Mouse (Mus musculus) CD4-positive helper T cell, adult 2 months (primary cell): Measurements from ENCODE around the gene Dpep1.
A peak's percentile ranks its signal among the peaks of the same experiment; 100 is the strongest.
"Not testable (repeated sequence)": the region's sequence is repeated elsewhere in the genome, so short reads cannot be mapped to it uniquely, and the experiment has no call there.

ENCODE experiments used
- DNase-seq: peaks from one replicate; pipeline ENCODE4 v3.0.0-alpha.2; 2012; ENCODE audit warnings: low read depth, missing footprints, low spot score

Gene Dpep1

DNA sequence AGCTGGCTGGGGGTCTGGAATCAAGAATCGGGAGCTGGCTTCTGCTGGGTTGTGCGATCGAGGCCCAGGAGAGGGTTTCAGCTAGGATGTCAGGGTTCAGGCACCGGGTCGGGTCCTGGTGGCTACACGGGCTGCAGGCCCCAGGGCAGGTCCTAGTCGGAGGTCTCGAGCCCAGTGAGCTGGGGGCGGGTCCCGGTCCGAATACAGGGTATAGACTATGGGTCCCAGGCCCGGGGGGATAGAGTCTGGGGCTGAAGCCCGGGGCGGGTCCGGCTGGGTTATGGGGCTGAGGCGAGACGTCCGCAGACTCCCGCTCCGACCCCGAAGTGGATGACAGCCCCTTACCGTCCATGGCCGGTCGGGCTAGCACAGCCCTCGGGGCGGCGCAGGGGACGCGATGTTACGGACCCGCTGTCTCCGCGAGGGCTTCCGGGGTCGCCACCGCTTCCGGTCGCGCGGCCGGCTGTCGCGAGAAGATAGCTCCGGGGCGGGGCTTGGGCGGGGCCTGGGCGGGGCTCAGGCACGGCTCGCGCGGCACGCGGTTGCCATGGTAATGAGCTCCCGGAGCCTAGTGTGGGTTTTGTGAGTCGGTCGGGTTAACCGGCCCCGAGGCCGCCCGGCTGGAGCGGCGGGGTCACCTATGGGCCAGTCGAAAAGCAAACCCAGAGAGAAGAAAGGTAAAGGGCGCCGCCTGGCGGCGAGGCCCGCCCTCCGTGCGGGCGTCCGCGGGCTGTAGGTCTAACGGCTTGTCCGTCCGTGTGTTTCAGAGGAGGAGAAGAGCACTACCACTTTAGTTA is 26.5 kb downstream of the Dpep1 start, which contains the start of the genes Chmp1a and Spata33:
Gene Chmp1a (minus strand): TSS at position 443 of the 797 bp plus-strand sequence.
Gene Spata33 (plus strand): TSS at position 512 of the 797 bp plus-strand sequence.
- DNase-seq: peak; percentile 93

GRCm38 (mm10) chr8:123213118-123213772 is 27.2 kb downstream of the Dpep1 start:
- DNase-seq: no peak

DNA sequence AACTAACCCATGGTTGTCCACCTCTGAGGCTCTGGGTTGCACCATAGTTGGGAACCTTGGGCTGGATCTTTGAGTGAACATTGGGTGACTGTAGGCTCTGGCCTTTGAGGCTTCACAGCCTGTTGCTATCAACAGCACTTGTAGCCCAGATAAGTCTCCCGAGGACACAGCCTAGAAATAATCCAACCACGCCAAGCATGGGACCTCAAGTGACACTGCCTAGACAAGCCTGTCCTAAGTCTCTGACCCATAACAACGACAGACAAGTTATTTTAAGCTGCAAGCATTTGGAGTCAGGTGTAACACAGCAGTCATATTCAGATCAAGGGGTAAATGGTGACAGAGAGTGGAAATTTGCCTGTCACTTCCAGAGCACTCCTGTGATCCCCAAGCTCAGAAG is 29.4 kb downstream of the Dpep1 start:
- no peak for DNase-seq

DNA sequence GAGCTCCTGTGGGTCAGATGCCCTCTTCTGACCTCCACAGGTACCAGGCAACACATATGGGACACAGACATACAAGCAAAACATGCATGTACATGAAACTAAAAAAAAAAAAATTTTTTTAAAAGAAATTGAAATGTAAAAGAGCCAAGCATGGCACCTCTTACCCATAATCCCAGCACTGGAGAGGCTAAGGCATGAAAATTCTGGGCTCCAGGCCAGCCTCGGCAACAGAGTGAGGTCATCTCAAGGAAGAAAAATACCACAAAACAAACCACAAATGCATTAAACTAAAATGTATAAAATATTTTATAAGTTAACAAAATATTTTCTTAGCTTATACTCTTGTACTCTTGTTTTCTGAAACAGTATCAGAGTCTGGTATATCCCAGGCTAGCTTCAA is 34.9 kb downstream of the Dpep1 start:
- no peak for DNase-seq

GRCm38 (mm10) chr8:123224278-123225266 is 38.5 kb downstream of the Dpep1 start, which contains the start of gene Cdk10:
TSS of gene Cdk10 (plus strand) at chr8:123224842.
- peak; percentile 90 for DNase-seq

DNA sequence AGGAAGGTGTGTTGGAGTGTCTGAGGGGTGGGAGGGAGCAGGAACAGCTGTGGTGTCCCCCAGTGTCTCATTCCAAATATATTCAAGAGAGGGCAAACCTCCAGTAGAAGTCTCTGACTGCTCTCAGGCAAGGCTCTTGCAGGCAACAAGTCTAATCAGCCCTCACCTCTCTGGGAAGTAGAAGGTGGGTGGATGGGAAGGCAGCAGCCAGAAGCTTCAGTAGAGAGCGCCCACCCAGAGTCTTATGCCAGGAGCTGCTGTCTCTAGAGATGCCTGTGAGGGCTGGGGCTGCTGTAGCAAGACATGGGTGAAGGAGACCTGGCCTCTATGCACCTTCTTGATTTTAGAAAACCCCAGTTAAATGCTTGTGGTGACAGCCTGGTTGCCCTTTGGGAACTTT is 42.4 kb downstream of the Dpep1 start:
- DNase-seq: no peak

- DNase-seq: not testable (repeated sequence)
Measured at GRCm38 (mm10) chr8:123230326-123230725, 44.3 kb downstream of the Dpep1 start.

GRCm38 (mm10) chr8:123231742-123232141 is 45.7 kb downstream of the Dpep1 start:
- no peak for DNase-seq

- no peak for DNase-seq
Measured at GRCm38 (mm10) chr8:123232553-123232952, 46.5 kb downstream of the Dpep1 start.

DNA sequence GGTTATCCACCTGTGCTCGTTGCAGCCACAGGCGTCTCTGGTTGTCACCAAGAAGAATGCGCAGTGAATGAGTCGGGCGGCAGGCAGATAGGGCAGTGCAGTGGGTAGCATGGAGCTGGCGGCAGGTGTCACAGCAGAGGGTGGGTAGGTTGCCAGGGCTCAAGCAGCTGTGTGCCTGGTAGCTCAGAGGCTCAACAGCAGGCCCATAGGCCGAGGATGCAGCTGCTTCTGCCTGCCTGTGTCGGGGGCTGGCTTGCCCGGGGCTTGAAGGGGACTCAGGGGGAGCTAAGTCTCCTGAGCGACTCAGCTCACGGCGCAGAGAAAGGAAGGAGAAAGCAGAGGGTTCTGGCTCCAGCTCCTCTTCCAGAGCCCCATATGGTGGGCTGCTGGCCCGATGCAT is 47.3 kb downstream of the Dpep1 start:
- no peak for DNase-seq

DNA sequence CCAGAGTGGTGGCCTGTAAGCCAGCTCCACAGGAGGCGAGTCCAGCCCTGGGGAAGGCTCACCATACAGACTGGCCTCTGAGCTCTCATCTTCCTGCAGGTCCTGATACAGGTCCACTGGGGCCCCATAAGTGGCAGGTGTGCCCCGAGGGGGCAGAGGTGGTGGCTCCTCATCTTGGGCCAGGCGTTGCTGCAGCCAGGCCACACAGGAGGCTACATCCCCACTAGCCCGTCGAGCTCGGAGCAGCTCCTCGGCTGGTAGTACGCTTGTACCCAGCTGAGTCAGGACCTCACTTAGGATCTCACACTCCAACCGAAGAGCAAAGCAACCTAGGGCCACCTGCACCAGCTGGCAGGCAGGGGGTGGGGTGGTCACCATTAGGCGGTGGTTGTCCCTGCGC is 47.7 kb downstream of the Dpep1 start:
- DNase-seq: no peak

GRCm38 (mm10) chr8:123234918-123235519 is 49.0 kb downstream of the Dpep1 start:
- peak; percentile 44 for DNase-seq

- peak; percentile 95 for DNase-seq
Measured at GRCm38 (mm10) chr8:123235520-123236497, 49.8 kb downstream of the Dpep1 start, which contains the start of gene Spata2l. TSS of gene Spata2l (minus strand) at chr8:123236233.

- DNase-seq: no peak
Measured at GRCm38 (mm10) chr8:123239398-123239797, 53.4 kb downstream of the Dpep1 start.

- no peak for DNase-seq
Measured at GRCm38 (mm10) chr8:123242107-123242923, 56.3 kb downstream of the Dpep1 start.

DNA sequence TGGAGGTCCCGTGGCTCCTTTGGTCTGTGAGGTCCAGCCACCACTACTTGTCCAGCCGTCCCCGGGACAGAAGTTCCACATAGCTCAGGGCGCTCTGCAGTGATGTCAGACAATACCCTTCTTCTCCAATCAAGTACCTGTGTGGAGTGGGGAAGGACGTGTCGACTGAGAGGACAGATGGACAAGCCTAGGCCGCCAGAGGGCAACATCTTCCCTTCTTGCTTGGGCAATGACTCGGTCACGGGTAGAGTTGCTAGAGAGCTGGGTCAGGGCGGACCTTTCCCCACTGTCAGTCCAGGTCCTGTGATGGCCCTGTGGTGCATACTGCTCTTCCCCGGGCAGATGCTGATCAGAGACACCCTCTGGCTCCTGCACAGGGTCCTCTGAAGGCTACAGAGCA is 57.0 kb downstream of the Dpep1 start:
- DNase-seq: no peak

DNA sequence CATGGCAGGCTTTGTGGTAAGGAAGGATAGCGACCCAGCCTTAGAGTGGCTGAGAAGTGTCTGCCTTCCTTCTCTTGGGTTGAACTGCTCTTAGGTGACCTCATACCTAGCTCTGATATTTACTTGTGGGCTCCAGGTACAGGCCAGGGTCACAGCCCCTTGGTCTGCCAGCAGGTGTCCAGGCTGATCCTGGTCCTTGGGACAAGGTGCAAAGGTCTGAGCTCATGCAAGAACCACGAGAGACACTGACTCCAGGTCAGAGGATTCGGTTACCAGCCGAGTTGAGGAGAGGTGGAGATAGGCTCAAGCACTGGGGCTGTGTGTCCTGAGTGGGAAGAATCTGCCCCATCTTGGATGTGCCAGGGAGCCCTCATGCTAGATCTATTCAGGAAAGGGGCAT is 58.3 kb downstream of the Dpep1 start:
- DNase-seq: no peak

GRCm38 (mm10) chr8:123245543-123245942 is 59.5 kb downstream of the Dpep1 start:
- DNase-seq: no peak

DNA sequence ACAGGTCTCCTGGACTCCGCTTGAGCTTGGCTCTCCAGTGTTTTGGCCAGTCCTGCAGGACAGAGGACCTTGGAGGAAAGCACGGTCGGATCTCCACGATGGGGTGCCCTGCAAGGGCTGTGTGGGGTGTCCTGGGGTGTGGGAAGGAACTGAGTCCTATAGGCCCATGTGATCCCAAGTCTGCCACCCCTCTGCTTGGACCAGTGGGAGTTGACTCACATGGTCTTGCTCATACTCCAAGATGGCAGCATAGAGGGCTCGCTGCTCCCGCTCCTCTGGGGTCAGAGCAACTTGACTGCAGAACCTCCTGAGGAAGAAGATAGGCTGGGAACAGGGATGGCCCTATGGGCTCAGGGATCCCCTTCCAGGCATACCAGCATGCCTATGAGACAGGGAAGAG is 61.7 kb downstream of the Dpep1 start:
- no peak for DNase-seq
